Mouse (Mus musculus) embryonic fibroblast, embryonic 13.5 days (primary cell): ENCODE data around the gene Emid1. TPM values are rescaled to one million over a fixed set of nuclear protein-coding genes. Genes with fewer than 3 reads are reported as not detected.
"Not testable (repeated sequence)": the region's sequence is repeated elsewhere in the genome, so short reads cannot be mapped to it uniquely, and the experiment has no call there.

Experiments used
- H3K27ac ChIP-seq: 2 replicates; pipeline ENCODE4 v1.5.1; 2012; ENCODE audit warnings: low read length, control low read depth, inconsistent platforms; ENCODE audit not compliant: insufficient read depth
- H3K4me1 ChIP-seq: 2 replicates; pipeline ENCODE4 v1.6.1; 2011; ENCODE audit warnings: low read length; ENCODE audit not compliant: control insufficient read depth, insufficient read depth
- H3K4me3 ChIP-seq: 2 replicates; pipeline ENCODE4 v1.5.1; 2011; ENCODE audit warnings: mild to moderate bottlenecking, control low read depth, low read length; ENCODE audit not compliant: insufficient read depth
- CTCF ChIP-seq: IDR thresholded peaks from 2 replicates; pipeline ENCODE4 v1.5.1; 2011; ENCODE audit warnings: mild to moderate bottlenecking, control low read depth, low read length, moderate library complexity, borderline replicate concordance; ENCODE audit not compliant: insufficient read depth
- POLR2A ChIP-seq: IDR thresholded peaks from 2 replicates; pipeline ENCODE4 v1.6.1; 2011; ENCODE audit warnings: low read depth, mild to moderate bottlenecking, control low read depth, low read length, moderate library complexity
- polyA plus RNA-seq: library from polyadenylated mRNA; stranded (reverse); fragments of >200 nt; gene quantifications from 2 replicates; pipeline ENCODE4 v1.2.4, GENCODE M21; 2011; ENCODE audit warnings: low read depth; ENCODE audit not compliant: missing spikeins, insufficient read length

The Emid1 gene
- polyA plus RNA-seq, 1 experiment = 4.1 TPM

- Histone ChIP-seq H3K4me3 (peak overlapping the region; percentile 89), H3K4me1 (0 out of 2 replicates have a peak, but pooled peaks cover 2% of the 10 kb centered on the region), H3K27ac (peak overlapping the region; percentile 99)
- TF ChIP-seq CTCF = no peak
- no peak; the same call in 1 of the 2 replicates for TF ChIP-seq POLR2A
Observed at GRCm38 (mm10) chr11:5098035-5098735, 53.9 kb downstream of the Emid1 start.

DNA sequence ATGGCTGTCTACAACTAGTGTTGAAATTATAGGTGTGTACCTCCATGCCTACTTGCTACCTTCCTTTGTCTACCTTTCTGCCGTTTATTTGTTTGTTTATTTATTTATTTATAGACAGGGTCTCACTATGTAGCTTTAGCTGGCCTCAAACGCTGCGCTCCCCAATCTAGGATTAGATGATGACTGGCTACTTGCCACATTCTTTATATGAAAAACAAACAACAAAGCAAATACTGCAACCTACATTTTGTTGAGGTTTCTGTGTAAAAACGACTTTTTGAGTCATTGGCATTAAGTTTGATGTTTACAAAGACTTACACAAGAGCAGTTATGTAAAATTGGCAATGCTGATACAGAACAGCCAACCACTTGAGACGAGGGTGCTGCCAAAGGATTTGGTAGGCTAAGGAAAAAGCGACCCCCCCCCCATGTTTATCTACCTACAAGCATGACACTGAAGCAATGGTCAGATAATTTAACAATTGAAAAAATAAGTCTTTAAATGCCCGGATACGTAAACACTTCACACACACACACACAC is 55.5 kb downstream of the Emid1 start:
- Histone ChIP-seq H3K4me3 (peak overlapping the region; percentile 89), H3K4me1 (0 out of 2 replicates have a peak, but pooled peaks cover 2% of the 10 kb centered on the region), H3K27ac (no peak overlapping the region)
- no peak for TF ChIP-seq CTCF
- TF ChIP-seq POLR2A = no peak

DNA sequence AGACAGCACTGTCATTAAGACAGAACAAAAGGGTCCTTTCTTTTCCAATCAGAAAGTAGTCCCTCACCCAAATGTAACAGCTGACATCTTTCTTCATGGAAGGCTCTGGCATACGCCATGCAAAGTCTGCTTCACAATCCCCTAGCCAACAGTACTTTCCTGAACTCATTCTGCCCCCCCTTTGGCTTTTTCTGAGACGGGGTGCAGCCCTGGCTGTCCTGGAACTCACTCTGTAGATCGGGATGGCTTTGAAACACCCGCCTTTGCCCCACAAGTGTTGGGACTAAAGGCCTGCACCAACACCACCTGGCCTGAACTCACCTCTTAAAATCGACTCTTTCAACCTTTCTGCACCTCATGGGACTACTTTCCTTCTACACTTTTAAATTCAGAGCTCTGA is 56.2 kb downstream of the Emid1 start:
- no peak overlapping the region; the same call in 1 of the 2 replicates for H3K4me3 ChIP-seq
- H3K27ac ChIP-seq = no peak overlapping the region
- 0 out of 2 replicates have a peak, but pooled peaks cover 2% of the 10 kb centered on the region for H3K4me1 ChIP-seq
- TF ChIP-seq POLR2A = no peak
- TF ChIP-seq CTCF = no peak

DNA sequence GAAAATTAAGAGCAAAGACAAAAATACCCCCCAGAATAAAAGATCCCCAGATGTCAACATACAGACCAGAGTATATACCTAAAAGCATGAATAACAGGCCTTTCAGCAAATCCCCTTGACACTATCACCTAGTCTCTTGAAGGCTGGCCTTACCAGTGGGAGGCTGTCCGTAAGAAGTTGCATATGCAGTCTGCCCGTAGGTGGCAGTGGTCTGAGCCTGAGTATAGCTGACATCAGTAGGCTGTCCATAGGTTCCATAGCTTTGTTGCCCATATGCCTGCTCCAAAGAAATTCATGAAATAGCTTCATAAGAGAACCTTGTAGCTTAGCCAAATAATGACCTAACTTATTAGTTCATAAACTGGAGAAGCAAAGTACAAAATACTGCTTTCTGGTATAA is 60.4 kb downstream of the Emid1 start:
- TF ChIP-seq POLR2A (no peak), CTCF (peak; percentile 36; the same call in 1 of the 2 replicates)
- no peaks in the 10 kb centered on the region for H3K4me1 ChIP-seq
- no peak overlapping the region for H3K27ac ChIP-seq
- no peak overlapping the region for H3K4me3 ChIP-seq

DNA sequence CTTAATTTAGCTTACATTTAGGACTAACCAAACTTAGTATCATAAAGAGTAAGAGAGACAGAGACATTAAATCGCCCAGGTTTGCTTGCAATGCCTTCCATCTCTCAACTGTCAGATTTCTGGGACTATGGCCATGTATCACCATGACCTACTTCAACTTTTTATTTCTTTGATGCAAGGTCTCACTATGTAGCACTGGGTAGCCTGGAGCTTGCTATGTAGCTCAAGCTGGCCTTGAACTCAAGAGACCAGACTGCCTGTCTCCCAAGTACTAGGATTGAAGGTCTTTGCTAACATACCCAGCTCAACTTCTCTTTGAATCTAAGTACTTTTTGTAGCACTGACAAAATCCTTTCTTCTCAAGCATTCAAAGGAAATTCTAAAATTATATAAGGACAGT is 62.9 kb downstream of the Emid1 start:
- TF ChIP-seq POLR2A (no peak), CTCF (no peak)
- no peaks in the 10 kb centered on the region for H3K4me1 ChIP-seq
- H3K27ac ChIP-seq = no peak overlapping the region
- H3K4me3 ChIP-seq = no peak overlapping the region

- H3K27ac ChIP-seq, H3K4me3 ChIP-seq, H3K4me1 ChIP-seq: not testable (repeated sequence)
Observed at GRCm38 (mm10) chr11:5076843-5077242, 75.2 kb downstream of the Emid1 start.

- TF ChIP-seq CTCF = no peak
- TF ChIP-seq POLR2A = no peak
- no peak overlapping the region for H3K4me3 ChIP-seq
- no peak overlapping the region for H3K27ac ChIP-seq
- no peaks in the 10 kb centered on the region for H3K4me1 ChIP-seq
Observed at GRCm38 (mm10) chr11:5075760-5076159, 76.3 kb downstream of the Emid1 start.

DNA sequence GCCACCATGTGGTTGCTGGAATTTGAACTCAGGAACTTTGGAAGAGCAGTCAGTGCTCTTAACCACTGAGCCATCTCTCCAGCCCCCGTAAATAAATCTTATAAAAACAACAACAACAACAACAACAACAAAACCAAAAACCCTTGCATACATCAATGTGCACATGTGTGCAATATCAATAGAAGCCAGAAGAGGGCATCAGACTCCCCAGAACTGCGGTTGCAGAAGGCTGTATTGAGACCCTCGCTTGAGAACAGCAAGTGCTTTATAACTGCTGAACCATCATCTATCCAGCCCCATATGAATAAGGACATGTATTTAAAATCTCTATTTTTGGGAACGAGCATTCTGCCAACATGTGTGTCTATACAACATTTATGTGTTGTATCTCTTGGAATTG is 77.2 kb downstream of the Emid1 start:
- no peak for TF ChIP-seq POLR2A
- TF ChIP-seq CTCF = no peak
- no peaks in the 10 kb centered on the region for H3K4me1 ChIP-seq
- H3K4me3 ChIP-seq = no peak overlapping the region
- H3K27ac ChIP-seq = no peak overlapping the region

DNA sequence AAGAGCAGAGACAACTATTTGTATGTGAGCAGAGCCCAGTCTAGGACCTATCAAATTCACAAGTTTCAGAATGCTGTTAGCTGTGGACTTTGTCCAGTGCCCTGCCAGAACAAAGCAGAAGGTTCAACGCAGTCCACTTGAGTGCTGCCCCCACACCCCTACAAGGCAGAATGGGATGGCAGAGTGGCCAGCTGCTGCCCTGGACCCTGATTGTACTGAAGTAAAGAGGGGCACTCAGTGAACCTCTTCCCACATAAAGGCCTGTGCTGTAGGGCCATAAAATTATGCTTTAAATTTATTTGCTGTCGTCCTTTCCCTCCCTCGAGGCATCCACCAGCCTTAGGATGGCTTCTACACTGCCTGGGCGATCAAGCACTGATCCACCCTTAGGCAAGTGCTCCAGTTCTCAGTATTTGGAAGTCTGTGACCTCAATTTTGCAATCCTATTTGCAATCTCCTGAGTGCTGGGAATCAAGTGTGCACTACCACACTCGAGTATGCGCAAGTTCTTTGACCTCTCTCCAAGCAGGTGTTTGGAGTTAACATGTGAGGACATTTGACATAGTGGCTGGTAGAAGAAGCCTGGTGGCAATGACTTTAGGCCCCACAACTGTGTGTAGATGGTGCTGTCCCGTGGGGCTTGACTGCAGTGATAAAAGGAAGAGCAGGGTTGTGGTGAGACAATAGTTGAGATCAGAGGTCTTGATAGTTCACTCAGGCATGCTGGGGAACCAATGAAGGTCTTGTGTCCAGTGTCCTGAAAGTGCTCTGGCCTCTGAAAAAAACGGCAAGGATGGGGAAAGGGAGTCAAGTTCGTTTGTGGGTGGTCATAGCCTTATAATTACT is 83.7 kb downstream of the Emid1 start:
- no peak overlapping the region for H3K4me3 ChIP-seq
- no peaks in the 10 kb centered on the region for H3K4me1 ChIP-seq
- H3K27ac ChIP-seq = no peak overlapping the region
- TF ChIP-seq POLR2A (no peak), CTCF (no peak)

DNA sequence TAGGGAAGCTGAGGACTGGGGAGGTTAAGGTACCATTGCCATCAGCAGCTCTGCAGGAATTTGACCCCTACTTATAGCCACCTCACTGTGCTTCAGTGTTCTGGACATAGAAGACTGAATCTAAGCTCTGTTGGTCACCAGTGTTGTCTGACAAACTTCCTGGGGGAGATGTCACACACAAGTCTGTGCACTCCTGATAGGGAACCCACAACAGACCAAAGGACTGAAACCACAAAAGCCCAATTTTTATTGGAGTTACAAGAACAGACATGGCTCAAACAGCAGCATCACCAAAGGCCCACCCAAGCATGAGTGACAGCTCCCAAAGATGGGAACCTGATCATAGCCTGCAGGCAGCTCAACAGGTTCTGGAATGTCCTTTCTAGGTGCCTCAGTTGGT is 85.0 kb downstream of the Emid1 start:
- TF ChIP-seq POLR2A (no peak), CTCF (no peak)
- Histone ChIP-seq H3K27ac (no peak overlapping the region), H3K4me3 (no peak overlapping the region), H3K4me1 (peaks cover 2% of the 10 kb centered on the region; the same call in 1 of the 2 replicates)
